Mouse (Mus musculus) layer of hippocampus, postnatal 36 days (tissue): ENCODE results near the gene Ascl3. TPM values are rescaled to one million over a fixed set of nuclear protein-coding genes. Genes with fewer than 3 reads are reported as not detected.
A peak's percentile ranks its signal among the peaks of the same experiment; 100 is the strongest.

ENCODE experiments used
- DNase-seq, 2 experiments: peaks; one replicate each; pipeline ENCODE4 v3.0.0; 2022
- total RNA-seq, 2 experiments: library from RNA; stranded (reverse); gene quantifications; 2 replicates each; pipeline ENCODE4 v1.2.3; 2021

Gene Ascl3
- total RNA-seq: not detected

- no peak for DNase-seq
Measured at GRCm38 (mm10) chr7:109731626-109732025, at the start of gene Ascl3. TSS of gene Ascl3 (minus strand) at chr7:109731726.

- DNase-seq: no peak
Measured at GRCm38 (mm10) chr7:109781087-109781469, 49.6 kb upstream of the Ascl3 start.

GRCm38 (mm10) chr7:109772251-109772650, 40.7 kb upstream of the Ascl3 start:
- no peak for DNase-seq

GRCm38 (mm10) chr7:109768699-109769383, 37.3 kb upstream of the Ascl3 start:
- no peak for DNase-seq

- no peak for DNase-seq
Measured at GRCm38 (mm10) chr7:109767575-109768350, 36.2 kb upstream of the Ascl3 start.

- no peak for DNase-seq
Measured at GRCm38 (mm10) chr7:109764009-109764408, 32.5 kb upstream of the Ascl3 start.

- DNase-seq: no peak
Measured at GRCm38 (mm10) chr7:109756291-109756690, 24.8 kb upstream of the Ascl3 start.

GRCm38 (mm10) chr7:109754034-109754433, 22.5 kb upstream of the Ascl3 start:
- no peak for DNase-seq

- peak; percentile 82 to 84 for DNase-seq
Measured at GRCm38 (mm10) chr7:109752008-109752925, 20.7 kb upstream of the Ascl3 start, which contains the start of gene Tmem9b. TSS of gene Tmem9b (minus strand) at chr7:109752875.

- no peak for DNase-seq
Measured at GRCm38 (mm10) chr7:109751427-109752007, 20.0 kb upstream of the Ascl3 start.

GRCm38 (mm10) chr7:109747747-109748146, 16.2 kb upstream of the Ascl3 start:
- DNase-seq: no peak

- DNase-seq: no peak
Measured at GRCm38 (mm10) chr7:109741703-109742102, 10.2 kb upstream of the Ascl3 start.

- no peak for DNase-seq
Measured at GRCm38 (mm10) chr7:109741060-109741459, 9.5 kb upstream of the Ascl3 start.

- DNase-seq: no peak
Measured at GRCm38 (mm10) chr7:109739822-109740370, 8.4 kb upstream of the Ascl3 start.

- DNase-seq: no peak
Measured at GRCm38 (mm10) chr7:109734806-109735205, 3.3 kb upstream of the Ascl3 start.

GRCm38 (mm10) chr7:109723697-109724096, 7.8 kb downstream of the Ascl3 start, which contains the start of gene BC051019:
TSS of gene BC051019 (minus strand) at chr7:109723850.
- no peak for DNase-seq

- DNase-seq: no peak
Measured at GRCm38 (mm10) chr7:109723114-109723513, 8.4 kb downstream of the Ascl3 start.

- DNase-seq: no peak
Measured at GRCm38 (mm10) chr7:109722618-109723017, 8.9 kb downstream of the Ascl3 start.

- DNase-seq: no peak
Measured at GRCm38 (mm10) chr7:109719286-109719685, 12.2 kb downstream of the Ascl3 start.

GRCm38 (mm10) chr7:109713434-109713982, 18.0 kb downstream of the Ascl3 start:
- no peak for DNase-seq

GRCm38 (mm10) chr7:109712198-109712597, 19.3 kb downstream of the Ascl3 start:
- DNase-seq: no peak

- DNase-seq: no peak
Measured at GRCm38 (mm10) chr7:109710069-109710468, 21.5 kb downstream of the Ascl3 start.
